Mouse (Mus musculus): ENCODE data around the gene Gm20696. TPM values are rescaled to one million over a fixed set of nuclear protein-coding genes. Genes with fewer than 3 reads are reported as not detected.

The Gm20696 gene
- polyA plus RNA-seq, 1 experiment, result 2.8 TPM

GRCm38 (mm10) chr6:99241625-99242395, 424.8 kb downstream of the Gm20696 start:
- H3K4me3 ChIP-seq (replicated peaks; ENCODE audit: insufficient read depth, low read depth, low read length), result no peak overlapping the region
- TF ChIP-seq POLR2A (IDR thresholded peaks at IDR 0.05; ENCODE audit: borderline replicate concordance, insufficient read depth, low read length) (no peak), CTCF (IDR thresholded peaks at IDR 0.05; ENCODE audit: borderline replicate concordance, insufficient read depth, low read depth, low read length) (no peak)
- no peaks in the 10 kb centered on the region for H3K4me1 ChIP-seq (ENCODE audit: control insufficient read depth, insufficient read depth, low read length)
- WGBS, result 95% methylated on average over 10 of the region's 10 CpGs
- H3K27me3 ChIP-seq (ENCODE audit: control insufficient read depth, insufficient read depth, low read length), result no peaks in the 10 kb centered on the region
- H3K27ac ChIP-seq (ENCODE audit: insufficient read depth, low read length), result no peak overlapping the region
- no peak for DNase-seq

GRCm38 (mm10) chr6:99240764-99241163, 425.8 kb downstream of the Gm20696 start:
- H3K27me3 ChIP-seq (ENCODE audit: control insufficient read depth, insufficient read depth, low read length), result no peaks in the 10 kb centered on the region
- H3K4me1 ChIP-seq (ENCODE audit: control insufficient read depth, insufficient read depth, low read length), result no peaks in the 10 kb centered on the region
- no peak overlapping the region for H3K27ac ChIP-seq (ENCODE audit: insufficient read depth, low read length)
- DNase-seq, result no peak
- no peak for TF ChIP-seq CTCF (IDR thresholded peaks at IDR 0.05; ENCODE audit: borderline replicate concordance, insufficient read depth, low read depth, low read length)
- TF ChIP-seq POLR2A (IDR thresholded peaks at IDR 0.05; ENCODE audit: borderline replicate concordance, insufficient read depth, low read length), result no peak
- H3K4me3 ChIP-seq (replicated peaks; ENCODE audit: insufficient read depth, low read depth, low read length), result no peak overlapping the region

- no peak for DNase-seq
- WGBS, result 91% methylated on average over 8 of the region's 8 CpGs
These were observed 431.0 kb downstream of the Gm20696 start for GRCm38 (mm10) chr6:99235588-99235987.

GRCm38 (mm10) chr6:99233411-99233810, 433.2 kb downstream of the Gm20696 start:
- Histone ChIP-seq H3K4me3 (replicated peaks; ENCODE audit: insufficient read depth, low read depth, low read length) (no peak overlapping the region), H3K27ac (ENCODE audit: insufficient read depth, low read length) (no peak overlapping the region), H3K27me3 (ENCODE audit: control insufficient read depth, insufficient read depth, low read length) (no peaks in the 10 kb centered on the region), H3K4me1 (ENCODE audit: control insufficient read depth, insufficient read depth, low read length) (no peaks in the 10 kb centered on the region)
- DNase-seq, result no peak
- TF ChIP-seq POLR2A (IDR thresholded peaks at IDR 0.05; ENCODE audit: borderline replicate concordance, insufficient read depth, low read length) (no peak), CTCF (IDR thresholded peaks at IDR 0.05; ENCODE audit: borderline replicate concordance, insufficient read depth, low read depth, low read length) (no peak)
- 90% methylated on average over 10 of the region's 10 CpGs for WGBS

More at GRCm38 (mm10) chr6:99235588-99235987, 431.0 kb downstream of the Gm20696 start:
- H3K4me3 ChIP-seq (replicated peaks; ENCODE audit: insufficient read depth, low read depth, low read length), result no peak overlapping the region
- no peak overlapping the region for H3K27ac ChIP-seq (ENCODE audit: insufficient read depth, low read length)
- TF ChIP-seq POLR2A (IDR thresholded peaks at IDR 0.05; ENCODE audit: borderline replicate concordance, insufficient read depth, low read length) (no peak), CTCF (IDR thresholded peaks at IDR 0.05; ENCODE audit: borderline replicate concordance, insufficient read depth, low read depth, low read length) (no peak)
- H3K27me3 ChIP-seq (ENCODE audit: control insufficient read depth, insufficient read depth, low read length), result no peaks in the 10 kb centered on the region
- no peaks in the 10 kb centered on the region for H3K4me1 ChIP-seq (ENCODE audit: control insufficient read depth, insufficient read depth, low read length)

- WGBS, result 49% methylated on average over 6 of the region's 6 CpGs
- H3K4me3 ChIP-seq (replicated peaks; ENCODE audit: insufficient read depth, low read depth, low read length), result no peak overlapping the region
These were observed 438.2 kb downstream of the Gm20696 start for GRCm38 (mm10) chr6:99228336-99228870.

GRCm38 (mm10) chr6:99221147-99221546, 445.4 kb downstream of the Gm20696 start:
- 92% methylated on average over 5 of the region's 5 CpGs for WGBS
- TF ChIP-seq POLR2A (IDR thresholded peaks at IDR 0.05; ENCODE audit: borderline replicate concordance, insufficient read depth, low read length) (no peak), CTCF (IDR thresholded peaks at IDR 0.05; ENCODE audit: borderline replicate concordance, insufficient read depth, low read depth, low read length) (no peak)
- no peak overlapping the region for H3K27ac ChIP-seq (ENCODE audit: insufficient read depth, low read length)
- H3K27me3 ChIP-seq (ENCODE audit: control insufficient read depth, insufficient read depth, low read length), result no peaks in the 10 kb centered on the region
- H3K4me1 ChIP-seq (ENCODE audit: control insufficient read depth, insufficient read depth, low read length), result peaks cover 4% of the 10 kb centered on the region; the same call in 1 of the 2 replicates
- DNase-seq, result no peak
- no peak overlapping the region for H3K4me3 ChIP-seq (replicated peaks; ENCODE audit: insufficient read depth, low read depth, low read length)

More at GRCm38 (mm10) chr6:99228336-99228870, 438.2 kb downstream of the Gm20696 start:
- H3K27ac ChIP-seq (ENCODE audit: insufficient read depth, low read length), result no peak overlapping the region
- H3K27me3 ChIP-seq (ENCODE audit: control insufficient read depth, insufficient read depth, low read length), result no peaks in the 10 kb centered on the region
- no peak for DNase-seq
- no peaks in the 10 kb centered on the region for H3K4me1 ChIP-seq (ENCODE audit: control insufficient read depth, insufficient read depth, low read length)
- TF ChIP-seq CTCF (IDR thresholded peaks at IDR 0.05; ENCODE audit: borderline replicate concordance, insufficient read depth, low read depth, low read length) (no peak), POLR2A (IDR thresholded peaks at IDR 0.05; ENCODE audit: borderline replicate concordance, insufficient read depth, low read length) (no peak)

- Histone ChIP-seq H3K4me3 (replicated peaks; ENCODE audit: insufficient read depth, low read depth, low read length) (no peak overlapping the region), H3K27me3 (ENCODE audit: control insufficient read depth, insufficient read depth, low read length) (no peaks in the 10 kb centered on the region), H3K27ac (ENCODE audit: insufficient read depth, low read length) (no peak overlapping the region), H3K4me1 (ENCODE audit: control insufficient read depth, insufficient read depth, low read length) (peaks cover 4% of the 10 kb centered on the region; the same call in 1 of the 2 replicates)
- no peak for TF ChIP-seq POLR2A (IDR thresholded peaks at IDR 0.05; ENCODE audit: borderline replicate concordance, insufficient read depth, low read length)
- TF ChIP-seq CTCF (IDR thresholded peaks at IDR 0.05; ENCODE audit: borderline replicate concordance, insufficient read depth, low read depth, low read length), result no peak
- DNase-seq, result no peak
- WGBS, result 96% methylated on average over 3 of the region's 3 CpGs
These were observed 446.1 kb downstream of the Gm20696 start for GRCm38 (mm10) chr6:99220472-99220871.

GRCm38 (mm10) chr6:99217846-99218245, 448.8 kb downstream of the Gm20696 start:
- WGBS, result 81% methylated on average over 2 of the region's 2 CpGs
- TF ChIP-seq CTCF (IDR thresholded peaks at IDR 0.05; ENCODE audit: borderline replicate concordance, insufficient read depth, low read depth, low read length) (no peak), POLR2A (IDR thresholded peaks at IDR 0.05; ENCODE audit: borderline replicate concordance, insufficient read depth, low read length) (no peak)
- no peaks in the 10 kb centered on the region for H3K27me3 ChIP-seq (ENCODE audit: control insufficient read depth, insufficient read depth, low read length)
- H3K4me3 ChIP-seq (replicated peaks; ENCODE audit: insufficient read depth, low read depth, low read length), result no peak overlapping the region
- no peak overlapping the region for H3K27ac ChIP-seq (ENCODE audit: insufficient read depth, low read length)
- H3K4me1 ChIP-seq (ENCODE audit: control insufficient read depth, insufficient read depth, low read length), result peaks cover 4% of the 10 kb centered on the region; the same call in 1 of the 2 replicates
- DNase-seq, result no peak

Data from cerebellum, adult 2 months (tissue).